Mouse (Mus musculus): ENCODE results near the gene Trpv2. TPM values are rescaled to one million over a fixed set of nuclear protein-coding genes. Genes with fewer than 3 reads are reported as not detected.

The Trpv2 gene
- polyA plus RNA-seq, 1 experiment from 2014 or later: 8.9 TPM

DNA sequence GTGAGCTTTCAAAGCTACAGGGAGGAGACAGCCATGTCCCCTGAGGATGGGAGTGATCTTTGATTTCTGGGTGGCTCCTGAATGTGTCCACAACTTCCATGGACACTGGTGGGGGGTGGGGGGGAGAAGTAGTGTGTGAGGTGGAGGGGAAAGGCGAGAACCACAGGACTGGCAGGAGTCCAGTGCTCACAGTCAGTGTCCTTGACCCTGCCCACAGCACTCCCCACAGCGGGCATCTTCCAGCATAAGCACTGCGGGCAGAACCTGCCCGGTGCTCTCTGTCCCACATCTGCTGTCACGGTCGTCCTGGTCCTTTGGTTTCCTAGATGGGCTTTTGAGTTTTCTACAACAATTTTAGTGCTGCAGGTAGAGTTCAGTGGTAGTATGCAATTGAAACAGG, 63.5 kb downstream of the Trpv2 start:
- no peak overlapping the region for H3K27ac ChIP-seq (ENCODE audit: low read depth, low read length)
- H3K4me3 ChIP-seq (ENCODE audit: low read depth, low read length): no peak overlapping the region
- no peak overlapping the region for H3K9ac ChIP-seq (ENCODE audit: low read depth, low read length)
- H3K4me1 ChIP-seq (replicated peaks; ENCODE audit: control insufficient read depth, insufficient read depth, low read length): no peaks in the 10 kb centered on the region
- H3K36me3 ChIP-seq (ENCODE audit: control insufficient read depth, insufficient read depth, low read length): no peaks in the 10 kb centered on the region
- WGBS: 86% methylated on average over 6 of the region's 6 CpGs
- no peak for DNase-seq (ENCODE audit: low spot score)
- H3K4me2 ChIP-seq (replicated peaks; ENCODE audit: low read depth, low read length): no peak overlapping the region
- ATAC-seq (ENCODE audit: low FRiP score): no peak
- H3K27me3 ChIP-seq (ENCODE audit: control insufficient read depth, insufficient read depth, low read length): no peaks in the 10 kb centered on the region
- no peaks in the 10 kb centered on the region for H3K9me3 ChIP-seq (ENCODE audit: control insufficient read depth, low read length)

- DNase-seq (ENCODE audit: low spot score) (no peak), ATAC-seq (ENCODE audit: low FRiP score) (no peak)
- H3K27me3 ChIP-seq (ENCODE audit: control insufficient read depth, insufficient read depth, low read length): no peaks in the 10 kb centered on the region
- no peak overlapping the region for H3K9ac ChIP-seq (ENCODE audit: low read depth, low read length)
- H3K4me3 ChIP-seq (ENCODE audit: low read depth, low read length): no peak overlapping the region
- H3K36me3 ChIP-seq (ENCODE audit: control insufficient read depth, insufficient read depth, low read length): no peaks in the 10 kb centered on the region
- H3K4me2 ChIP-seq (replicated peaks; ENCODE audit: low read depth, low read length): no peak overlapping the region
- no peaks in the 10 kb centered on the region for H3K4me1 ChIP-seq (replicated peaks; ENCODE audit: control insufficient read depth, insufficient read depth, low read length)
- WGBS: 90% methylated on average over 4 of the region's 4 CpGs
- no peak overlapping the region for H3K27ac ChIP-seq (ENCODE audit: low read depth, low read length)
- no peaks in the 10 kb centered on the region for H3K9me3 ChIP-seq (ENCODE audit: control insufficient read depth, low read length)
Measured at GRCm38 (mm10) chr11:62638402-62638801, 64.1 kb downstream of the Trpv2 start.

DNA sequence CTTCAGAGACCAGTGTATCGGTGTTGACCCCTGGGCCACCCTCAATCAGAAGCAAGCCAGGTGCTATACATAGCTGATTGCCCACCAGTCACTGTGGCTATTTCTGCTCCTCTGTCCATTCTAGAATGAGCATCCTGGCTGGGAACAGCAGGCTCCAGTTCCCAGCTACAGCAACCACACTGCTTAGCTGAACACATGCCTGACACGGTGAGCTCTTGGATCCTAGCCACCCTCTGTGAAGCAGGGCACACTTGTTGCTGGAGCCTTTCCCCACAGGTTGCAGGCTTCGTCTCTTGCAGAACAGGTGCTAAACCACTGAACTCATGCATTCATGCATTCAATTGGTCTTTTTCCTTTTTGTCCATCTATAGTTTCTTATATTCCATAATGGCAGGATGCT, 66.1 kb downstream of the Trpv2 start:
- ATAC-seq (ENCODE audit: low FRiP score): no peak
- WGBS: 87% methylated on average over 3 of the region's 3 CpGs
- no peak overlapping the region for H3K9ac ChIP-seq (ENCODE audit: low read depth, low read length)

DNA sequence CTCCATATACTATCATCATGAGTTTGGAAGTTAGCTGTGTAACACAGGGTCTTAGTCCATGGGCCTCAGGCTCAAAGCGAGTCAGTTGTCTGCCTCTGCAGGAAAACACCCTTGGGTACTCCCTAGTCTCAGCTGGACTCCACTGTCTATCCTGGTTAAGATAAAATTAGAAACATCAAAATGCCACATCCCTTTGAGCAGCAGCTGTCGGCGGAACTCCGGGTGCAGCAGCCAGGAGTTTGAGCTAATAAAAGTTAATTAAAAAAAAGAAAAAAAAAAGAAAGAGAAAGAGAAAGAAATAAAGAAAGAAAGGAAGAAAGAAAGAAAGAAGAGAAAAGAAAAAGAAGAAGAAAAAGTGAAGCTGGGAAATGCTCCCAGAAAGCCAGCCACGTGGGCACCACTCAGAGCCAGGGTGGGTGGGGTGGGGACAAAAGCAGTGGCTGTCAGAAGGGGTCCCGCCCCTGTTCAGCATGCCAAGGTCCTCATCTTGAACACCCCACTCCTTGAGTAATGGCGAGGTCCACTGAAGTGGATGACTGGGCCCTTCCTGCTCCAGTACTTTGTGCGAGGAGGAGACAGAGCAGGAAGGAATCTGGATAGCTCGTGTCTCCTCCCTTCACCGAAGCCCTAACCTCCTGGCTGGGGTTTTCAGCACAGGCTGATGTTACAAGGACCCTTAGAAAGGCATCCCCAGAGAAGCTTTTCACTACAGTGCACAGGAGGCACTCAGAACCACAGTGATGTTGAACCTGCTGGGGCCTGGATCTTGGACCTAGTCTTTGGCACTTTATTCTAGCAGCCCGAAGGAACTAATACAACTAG, 67.9 kb downstream of the Trpv2 start:
- H3K36me3 ChIP-seq (ENCODE audit: control insufficient read depth, insufficient read depth, low read length): no peaks in the 10 kb centered on the region
- no peak overlapping the region for H3K9ac ChIP-seq (ENCODE audit: low read depth, low read length)
- ATAC-seq (ENCODE audit: low FRiP score): no peak
- WGBS: 64% methylated on average over 11 of the region's 11 CpGs
- H3K4me1 ChIP-seq (replicated peaks; ENCODE audit: control insufficient read depth, insufficient read depth, low read length): no peaks in the 10 kb centered on the region
- H3K27ac ChIP-seq (ENCODE audit: low read depth, low read length): no peak overlapping the region
- H3K4me2 ChIP-seq (replicated peaks; ENCODE audit: low read depth, low read length): no peak overlapping the region
- H3K27me3 ChIP-seq (ENCODE audit: control insufficient read depth, insufficient read depth, low read length): no peaks in the 10 kb centered on the region
- no peak for DNase-seq (ENCODE audit: low spot score)
- no peaks in the 10 kb centered on the region for H3K9me3 ChIP-seq (ENCODE audit: control insufficient read depth, low read length)
- H3K4me3 ChIP-seq (ENCODE audit: low read depth, low read length): no peak overlapping the region

More for the DNA sequence above, 66.1 kb downstream of the Trpv2 start:
- DNase-seq (ENCODE audit: low spot score): no peak
- no peak overlapping the region for H3K4me3 ChIP-seq (ENCODE audit: low read depth, low read length)
- no peaks in the 10 kb centered on the region for H3K27me3 ChIP-seq (ENCODE audit: control insufficient read depth, insufficient read depth, low read length)
- H3K4me1 ChIP-seq (replicated peaks; ENCODE audit: control insufficient read depth, insufficient read depth, low read length): no peaks in the 10 kb centered on the region
- no peaks in the 10 kb centered on the region for H3K9me3 ChIP-seq (ENCODE audit: control insufficient read depth, low read length)
- no peak overlapping the region for H3K4me2 ChIP-seq (replicated peaks; ENCODE audit: low read depth, low read length)
- no peak overlapping the region for H3K27ac ChIP-seq (ENCODE audit: low read depth, low read length)
- H3K36me3 ChIP-seq (ENCODE audit: control insufficient read depth, insufficient read depth, low read length): no peaks in the 10 kb centered on the region

- no peaks in the 10 kb centered on the region for H3K27me3 ChIP-seq (ENCODE audit: control insufficient read depth, insufficient read depth, low read length)
- 0 out of 2 replicates have a peak, but pooled peaks cover 4% of the 10 kb centered on the region for H3K4me1 ChIP-seq (replicated peaks; ENCODE audit: control insufficient read depth, insufficient read depth, low read length)
- no peak overlapping the region for H3K27ac ChIP-seq (ENCODE audit: low read depth, low read length)
- H3K9ac ChIP-seq (ENCODE audit: low read depth, low read length): no peak overlapping the region
- ATAC-seq (ENCODE audit: low FRiP score) (no peak), DNase-seq (ENCODE audit: low spot score) (no peak)
- no peak overlapping the region for H3K4me3 ChIP-seq (ENCODE audit: low read depth, low read length)
- H3K9me3 ChIP-seq (ENCODE audit: control insufficient read depth, low read length): no peaks in the 10 kb centered on the region
- no peaks in the 10 kb centered on the region for H3K36me3 ChIP-seq (ENCODE audit: control insufficient read depth, insufficient read depth, low read length)
- H3K4me2 ChIP-seq (replicated peaks; ENCODE audit: low read depth, low read length): no peak overlapping the region
- WGBS: 76% methylated on average over 8 of the region's 8 CpGs
Measured at GRCm38 (mm10) chr11:62643011-62643631, 68.8 kb downstream of the Trpv2 start.

GRCm38 (mm10) chr11:62643681-62644363, 69.5 kb downstream of the Trpv2 start:
- Histone ChIP-seq H3K36me3 (ENCODE audit: control insufficient read depth, insufficient read depth, low read length) (no peaks in the 10 kb centered on the region), H3K9me3 (ENCODE audit: control insufficient read depth, low read length) (no peaks in the 10 kb centered on the region), H3K27ac (ENCODE audit: low read depth, low read length) (no peak overlapping the region), H3K4me3 (ENCODE audit: low read depth, low read length) (no peak overlapping the region), H3K4me2 (replicated peaks; ENCODE audit: low read depth, low read length) (no peak overlapping the region), H3K9ac (ENCODE audit: low read depth, low read length) (no peak overlapping the region), H3K4me1 (replicated peaks; ENCODE audit: control insufficient read depth, insufficient read depth, low read length) (0 out of 2 replicates have a peak, but pooled peaks cover 4% of the 10 kb centered on the region), H3K27me3 (ENCODE audit: control insufficient read depth, insufficient read depth, low read length) (no peaks in the 10 kb centered on the region)
- ATAC-seq (ENCODE audit: low FRiP score) (no peak), DNase-seq (ENCODE audit: low spot score) (no peak)
- WGBS: 92% methylated on average over 10 of the region's 10 CpGs

GRCm38 (mm10) chr11:62644602-62645336, 70.5 kb downstream of the Trpv2 start:
- Histone ChIP-seq H3K9ac (ENCODE audit: low read depth, low read length) (no peak overlapping the region), H3K9me3 (ENCODE audit: control insufficient read depth, low read length) (no peaks in the 10 kb centered on the region), H3K36me3 (ENCODE audit: control insufficient read depth, insufficient read depth, low read length) (no peaks in the 10 kb centered on the region), H3K27ac (ENCODE audit: low read depth, low read length) (no peak overlapping the region), H3K27me3 (ENCODE audit: control insufficient read depth, insufficient read depth, low read length) (no peaks in the 10 kb centered on the region), H3K4me2 (replicated peaks; ENCODE audit: low read depth, low read length) (no peak overlapping the region), H3K4me1 (replicated peaks; ENCODE audit: control insufficient read depth, insufficient read depth, low read length) (0 out of 2 replicates have a peak, but pooled peaks cover 7% of the 10 kb centered on the region), H3K4me3 (ENCODE audit: low read depth, low read length) (no peak overlapping the region)
- 93% methylated on average over 5 of the region's 5 CpGs for WGBS
- ATAC-seq (ENCODE audit: low FRiP score) (no peak), DNase-seq (ENCODE audit: low spot score) (no peak)

- Histone ChIP-seq H3K4me2 (replicated peaks; ENCODE audit: low read depth, low read length) (no peak overlapping the region), H3K4me1 (replicated peaks; ENCODE audit: control insufficient read depth, insufficient read depth, low read length) (0 out of 2 replicates have a peak, but pooled peaks cover 7% of the 10 kb centered on the region), H3K9me3 (ENCODE audit: control insufficient read depth, low read length) (no peaks in the 10 kb centered on the region), H3K4me3 (ENCODE audit: low read depth, low read length) (no peak overlapping the region), H3K27me3 (ENCODE audit: control insufficient read depth, insufficient read depth, low read length) (no peaks in the 10 kb centered on the region), H3K36me3 (ENCODE audit: control insufficient read depth, insufficient read depth, low read length) (no peaks in the 10 kb centered on the region), H3K9ac (ENCODE audit: low read depth, low read length) (no peak overlapping the region), H3K27ac (ENCODE audit: low read depth, low read length) (no peak overlapping the region)
- DNase-seq (ENCODE audit: low spot score): no peak
- ATAC-seq (ENCODE audit: low FRiP score): no peak
- 87% methylated on average over 4 of the region's 4 CpGs for WGBS
Measured at GRCm38 (mm10) chr11:62645337-62645675, 71.0 kb downstream of the Trpv2 start.

Measured in hindbrain, embryonic 11.5 days (tissue).